Mouse (Mus musculus): Measurements from ENCODE around the gene Spon2. TPM values are rescaled to one million over a fixed set of nuclear protein-coding genes. Genes with fewer than 3 reads are reported as not detected.

The Spon2 gene
- polyA plus RNA-seq, 1 experiment from 2014 or later: 37.3 TPM

- WGBS: 80% methylated on average over 5 of the region's 5 CpGs
- no peak for ATAC-seq (ENCODE audit: insufficient number of reproducible peaks, low FRiP score, low TSS enrichment, low read depth)
These were observed 7.0 kb downstream of the Spon2 start for GRCm38 (mm10) chr5:33211254-33211653.

GRCm38 (mm10) chr5:33210515-33210914 is 7.7 kb downstream of the Spon2 start:
- H3K27ac ChIP-seq: no peak overlapping the region
- H3K9me3 ChIP-seq: no peaks in the 10 kb centered on the region
- H3K9ac ChIP-seq: no peak overlapping the region
- H3K4me1 ChIP-seq: 0 out of 2 replicates have a peak, but pooled peaks cover 5% of the 10 kb centered on the region
- ATAC-seq (ENCODE audit: insufficient number of reproducible peaks, low FRiP score, low TSS enrichment, low read depth): no peak
- no peaks in the 10 kb centered on the region for H3K27me3 ChIP-seq
- H3K4me2 ChIP-seq: no peak overlapping the region
- no peaks in the 10 kb centered on the region for H3K36me3 ChIP-seq
- no peak overlapping the region for H3K4me3 ChIP-seq
- WGBS: 80% methylated on average over 3 of the region's 3 CpGs

More at GRCm38 (mm10) chr5:33211254-33211653, 7.0 kb downstream of the Spon2 start:
- no peak overlapping the region for H3K4me3 ChIP-seq
- H3K36me3 ChIP-seq: no peaks in the 10 kb centered on the region
- H3K27me3 ChIP-seq: no peaks in the 10 kb centered on the region
- no peak overlapping the region for H3K4me2 ChIP-seq
- H3K9ac ChIP-seq: no peak overlapping the region
- H3K9me3 ChIP-seq: no peaks in the 10 kb centered on the region
- H3K4me1 ChIP-seq: peaks cover 8% of the 10 kb centered on the region; the same call in 1 of the 2 replicates
- H3K27ac ChIP-seq: no peak overlapping the region

DNA sequence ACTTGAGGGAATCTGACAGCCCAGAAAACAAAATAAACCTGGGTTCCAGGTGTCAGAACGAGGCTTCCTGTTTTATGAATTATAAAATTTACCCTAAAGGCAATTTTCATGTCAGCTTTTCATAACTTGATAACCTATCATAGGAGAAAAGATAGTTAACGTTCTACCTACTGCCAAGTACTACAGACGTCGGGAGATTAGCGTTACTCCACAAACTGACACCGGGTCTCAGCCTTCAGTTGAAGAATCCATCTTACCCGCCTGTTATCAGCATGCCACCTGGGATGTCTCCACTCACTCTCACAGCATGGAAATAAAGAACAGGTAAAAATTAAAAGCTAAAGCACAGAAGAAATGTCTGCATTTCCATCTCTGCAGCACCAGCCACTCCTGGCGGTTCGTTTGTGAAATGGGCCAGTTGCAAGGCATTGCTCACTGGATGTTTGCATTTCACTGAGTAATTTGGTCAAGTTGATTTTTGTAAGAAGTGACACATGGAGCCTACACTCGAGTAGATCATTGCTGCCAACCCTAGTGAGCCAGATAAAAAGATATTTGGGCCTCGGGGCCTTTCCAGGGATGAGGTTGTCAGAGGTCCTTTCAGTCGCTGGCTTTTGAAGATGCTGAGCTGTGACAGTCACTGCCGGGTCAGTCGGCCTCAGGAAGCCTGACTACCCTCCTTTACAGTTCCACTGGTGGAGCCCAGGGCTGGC is 9.6 kb downstream of the Spon2 start:
- no peaks in the 10 kb centered on the region for H3K27me3 ChIP-seq
- no peak overlapping the region for H3K4me3 ChIP-seq
- H3K9me3 ChIP-seq: no peaks in the 10 kb centered on the region
- H3K36me3 ChIP-seq: no peaks in the 10 kb centered on the region
- H3K4me2 ChIP-seq: no peak overlapping the region
- no peaks in the 10 kb centered on the region for H3K4me1 ChIP-seq
- H3K9ac ChIP-seq: no peak overlapping the region
- no peak for ATAC-seq (ENCODE audit: insufficient number of reproducible peaks, low FRiP score, low TSS enrichment, low read depth)
- 68% methylated on average over 14 of the region's 14 CpGs for WGBS
- H3K27ac ChIP-seq: no peak overlapping the region

DNA sequence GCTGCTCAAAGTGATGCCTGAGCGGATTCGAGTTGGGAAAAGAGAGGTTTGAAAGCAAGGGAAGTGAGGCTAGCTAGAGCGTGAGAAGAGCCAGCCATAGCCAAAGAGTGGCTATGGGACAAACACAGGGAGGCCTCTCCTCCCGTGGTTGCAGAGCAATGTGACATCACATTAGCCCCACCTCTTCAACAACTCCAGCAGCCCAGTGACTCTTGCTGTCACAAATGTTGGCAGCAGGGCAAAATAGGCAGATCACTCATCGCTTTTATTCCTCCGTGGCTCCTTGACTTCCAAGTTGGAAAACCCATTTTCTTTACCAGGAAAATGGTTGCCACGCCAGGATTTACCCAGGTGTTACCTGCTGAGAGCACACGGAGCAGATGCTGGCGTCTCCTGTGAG is 11.1 kb downstream of the Spon2 start:
- H3K27me3 ChIP-seq: no peaks in the 10 kb centered on the region
- no peak for ATAC-seq (ENCODE audit: insufficient number of reproducible peaks, low FRiP score, low TSS enrichment, low read depth)
- H3K27ac ChIP-seq: no peak overlapping the region
- no peaks in the 10 kb centered on the region for H3K9me3 ChIP-seq
- WGBS: 56% methylated on average over 9 of the region's 9 CpGs
- H3K36me3 ChIP-seq: no peaks in the 10 kb centered on the region
- H3K4me2 ChIP-seq: no peak overlapping the region
- H3K9ac ChIP-seq: no peak overlapping the region
- H3K4me3 ChIP-seq: no peak overlapping the region
- H3K4me1 ChIP-seq: no peaks in the 10 kb centered on the region

GRCm38 (mm10) chr5:33206328-33206727 is 11.9 kb downstream of the Spon2 start:
- no peak overlapping the region for H3K4me2 ChIP-seq
- WGBS: 82% methylated on average over 7 of the region's 7 CpGs
- no peaks in the 10 kb centered on the region for H3K27me3 ChIP-seq
- H3K27ac ChIP-seq: no peak overlapping the region
- H3K36me3 ChIP-seq: no peaks in the 10 kb centered on the region
- H3K4me3 ChIP-seq: no peak overlapping the region
- no peak overlapping the region for H3K9ac ChIP-seq
- no peak for ATAC-seq (ENCODE audit: insufficient number of reproducible peaks, low FRiP score, low TSS enrichment, low read depth)
- H3K9me3 ChIP-seq: no peaks in the 10 kb centered on the region
- H3K4me1 ChIP-seq: no peaks in the 10 kb centered on the region

- Histone ChIP-seq H3K36me3 (no peaks in the 10 kb centered on the region), H3K27me3 (no peaks in the 10 kb centered on the region), H3K4me3 (no peak overlapping the region), H3K4me1 (no peaks in the 10 kb centered on the region), H3K27ac (no peak overlapping the region), H3K9me3 (no peaks in the 10 kb centered on the region), H3K4me2 (no peak overlapping the region), H3K9ac (no peak overlapping the region)
- ATAC-seq (ENCODE audit: insufficient number of reproducible peaks, low FRiP score, low TSS enrichment, low read depth): no peak
- WGBS: 56% methylated on average over 7 of the region's 7 CpGs
These were observed 14.0 kb downstream of the Spon2 start for GRCm38 (mm10) chr5:33204284-33204683.

DNA sequence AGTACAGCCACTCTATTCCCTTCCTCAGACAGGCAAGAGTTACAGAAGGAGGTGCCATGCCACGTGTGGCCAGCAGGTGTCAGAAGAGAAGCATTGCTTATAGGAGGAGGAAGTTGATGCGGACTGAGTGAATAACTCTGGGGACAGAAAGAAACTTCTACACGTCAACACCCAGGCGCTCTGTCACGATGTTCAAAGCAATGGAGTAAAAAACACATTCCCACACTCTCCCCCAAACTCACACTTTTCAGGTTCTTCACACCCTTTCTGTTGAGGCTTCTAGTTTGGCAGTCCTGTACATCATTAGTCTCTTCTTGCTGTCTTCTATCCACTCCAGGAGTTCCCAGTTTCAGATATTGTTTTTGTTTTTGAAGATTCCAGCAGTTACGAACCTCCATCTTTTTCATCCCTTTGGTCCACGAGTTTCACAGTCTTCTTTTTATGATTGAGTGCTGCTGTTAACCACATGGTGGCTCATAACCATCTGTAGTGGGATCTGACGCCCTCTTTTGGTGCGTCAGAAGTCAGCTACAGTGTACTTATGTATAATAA is 14.5 kb downstream of the Spon2 start:
- no peak overlapping the region for H3K9ac ChIP-seq

DNA sequence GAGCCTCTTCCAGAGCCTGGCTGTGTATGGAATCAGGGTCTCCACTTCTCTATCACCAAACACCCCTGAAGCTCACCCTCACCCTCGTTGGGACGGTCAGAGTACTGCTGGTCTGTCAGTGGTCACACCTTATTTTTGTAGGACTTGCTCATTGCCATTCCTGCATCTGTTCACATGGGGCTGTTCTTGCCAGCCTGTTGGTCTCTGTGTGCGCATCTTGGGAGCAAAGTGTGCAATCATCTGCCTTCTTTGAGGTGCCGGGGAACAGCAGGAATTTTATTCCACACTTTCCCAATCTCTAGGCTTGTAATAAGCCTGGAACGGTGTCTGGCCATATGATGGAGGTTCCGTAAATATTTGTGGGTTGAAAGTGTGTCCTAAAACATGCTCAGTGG is 15.1 kb downstream of the Spon2 start:
- H3K4me1 ChIP-seq: no peaks in the 10 kb centered on the region
- no peak overlapping the region for H3K27ac ChIP-seq
- no peak overlapping the region for H3K9ac ChIP-seq
- 71% methylated on average over 6 of the region's 6 CpGs for WGBS
- H3K4me3 ChIP-seq: no peak overlapping the region
- no peaks in the 10 kb centered on the region for H3K27me3 ChIP-seq
- no peak overlapping the region for H3K4me2 ChIP-seq
- no peaks in the 10 kb centered on the region for H3K36me3 ChIP-seq
- no peaks in the 10 kb centered on the region for H3K9me3 ChIP-seq
- no peak for ATAC-seq (ENCODE audit: insufficient number of reproducible peaks, low FRiP score, low TSS enrichment, low read depth)

More for the DNA sequence above, 14.5 kb downstream of the Spon2 start:
- H3K4me1 ChIP-seq: no peaks in the 10 kb centered on the region
- no peak overlapping the region for H3K27ac ChIP-seq
- H3K4me2 ChIP-seq: peak overlapping the region; percentile 37
- 0 out of 2 replicates have a peak, but pooled peaks have one; percentile 67 for ATAC-seq (ENCODE audit: insufficient number of reproducible peaks, low FRiP score, low TSS enrichment, low read depth)
- no peaks in the 10 kb centered on the region for H3K27me3 ChIP-seq
- peak overlapping the region; percentile 12; the same call in 1 of the 2 replicates for H3K4me3 ChIP-seq
- 11% methylated on average over 9 of the region's 9 CpGs for WGBS
- H3K36me3 ChIP-seq: no peaks in the 10 kb centered on the region
- H3K9me3 ChIP-seq: no peaks in the 10 kb centered on the region

GRCm38 (mm10) chr5:33202516-33203170 is 15.6 kb downstream of the Spon2 start:
- ATAC-seq (ENCODE audit: insufficient number of reproducible peaks, low FRiP score, low TSS enrichment, low read depth): no peak
- no peak overlapping the region for H3K27ac ChIP-seq
- 83% methylated on average over 13 of the region's 13 CpGs for WGBS
- H3K9me3 ChIP-seq: no peaks in the 10 kb centered on the region
- H3K4me2 ChIP-seq: no peak overlapping the region
- no peaks in the 10 kb centered on the region for H3K4me1 ChIP-seq
- H3K36me3 ChIP-seq: no peaks in the 10 kb centered on the region
- H3K9ac ChIP-seq: no peak overlapping the region
- H3K4me3 ChIP-seq: no peak overlapping the region
- no peaks in the 10 kb centered on the region for H3K27me3 ChIP-seq

DNA sequence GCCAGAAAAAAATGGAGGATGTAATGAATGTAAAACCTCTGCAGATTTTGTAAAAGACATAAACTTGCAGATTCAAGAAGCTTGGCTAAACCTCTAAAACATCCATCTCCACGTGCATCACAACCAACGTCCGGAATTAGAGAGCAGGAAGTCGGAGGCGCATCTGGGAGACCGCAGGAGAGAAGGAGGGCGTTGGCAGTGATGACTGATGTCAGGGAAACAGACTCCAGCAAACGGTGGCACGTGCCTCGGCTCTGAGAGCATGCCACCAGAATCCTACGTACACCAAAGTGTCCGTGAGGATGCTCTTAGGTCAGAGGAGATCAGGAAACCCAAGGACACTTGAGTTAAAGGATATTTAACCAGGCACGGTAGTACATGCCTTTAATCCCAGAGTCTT is 16.6 kb downstream of the Spon2 start:
- no peaks in the 10 kb centered on the region for H3K27me3 ChIP-seq
- 53% methylated on average over 13 of the region's 13 CpGs for WGBS
- ATAC-seq (ENCODE audit: insufficient number of reproducible peaks, low FRiP score, low TSS enrichment, low read depth): no peak

GRCm38 (mm10) chr5:33200071-33200470 is 18.2 kb downstream of the Spon2 start:
- Histone ChIP-seq H3K9ac (no peak overlapping the region), H3K27me3 (no peaks in the 10 kb centered on the region), H3K4me3 (no peak overlapping the region), H3K27ac (no peak overlapping the region), H3K9me3 (no peaks in the 10 kb centered on the region), H3K4me1 (no peaks in the 10 kb centered on the region), H3K36me3 (no peaks in the 10 kb centered on the region), H3K4me2 (no peak overlapping the region)
- 33% methylated on average over 1 of the region's 1 CpGs for WGBS
- ATAC-seq (ENCODE audit: insufficient number of reproducible peaks, low FRiP score, low TSS enrichment, low read depth): no peak

More for the DNA sequence above, 16.6 kb downstream of the Spon2 start:
- Histone ChIP-seq H3K9me3 (no peaks in the 10 kb centered on the region), H3K27ac (no peak overlapping the region), H3K4me2 (no peak overlapping the region), H3K4me3 (no peak overlapping the region), H3K9ac (no peak overlapping the region), H3K36me3 (no peaks in the 10 kb centered on the region), H3K4me1 (no peaks in the 10 kb centered on the region)

DNA sequence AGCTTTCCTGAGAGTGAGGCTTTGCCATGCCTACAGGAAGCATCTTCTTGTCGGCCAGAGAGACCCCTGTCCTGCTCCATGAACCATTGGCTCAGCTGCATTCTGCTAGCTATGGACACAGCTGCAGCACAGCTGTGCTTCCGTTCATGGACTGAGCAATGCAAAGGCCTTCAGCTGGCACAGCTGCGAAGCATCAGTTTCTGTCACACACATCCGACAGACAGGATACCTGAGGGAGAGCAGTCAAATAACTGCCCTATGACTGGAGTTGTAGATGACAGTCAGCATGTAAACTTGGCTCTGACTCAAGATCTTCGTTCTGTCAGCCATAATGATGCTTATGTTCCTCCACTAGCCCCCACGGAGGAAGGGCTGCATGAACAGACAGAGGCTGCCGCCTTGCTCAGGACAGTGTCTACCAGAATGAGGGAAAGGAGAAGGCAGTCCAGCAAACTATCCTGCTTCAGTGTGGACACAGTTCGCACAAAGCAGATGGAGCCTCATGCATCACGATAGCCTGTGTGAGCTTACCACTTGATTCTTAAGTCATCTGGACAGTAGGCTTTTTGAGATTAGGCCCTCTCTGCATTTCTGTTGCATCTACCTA is 22.9 kb downstream of the Spon2 start:
- H3K36me3 ChIP-seq: no peaks in the 10 kb centered on the region
- H3K27me3 ChIP-seq: no peaks in the 10 kb centered on the region
- H3K4me2 ChIP-seq: no peak overlapping the region
- ATAC-seq (ENCODE audit: insufficient number of reproducible peaks, low FRiP score, low TSS enrichment, low read depth): no peak
- no peaks in the 10 kb centered on the region for H3K4me1 ChIP-seq
- WGBS: 65% methylated on average over 9 of the region's 9 CpGs
- H3K4me3 ChIP-seq: no peak overlapping the region
- no peak overlapping the region for H3K27ac ChIP-seq
- H3K9me3 ChIP-seq: no peaks in the 10 kb centered on the region
- no peak overlapping the region for H3K9ac ChIP-seq
